Mouse (Mus musculus) forebrain, embryonic 16.5 days (tissue): ENCODE data around the gene Gria1. TPM values are rescaled to one million over a fixed set of nuclear protein-coding genes. Genes with fewer than 3 reads are reported as not detected.

ENCODE experiments used
- ATAC-seq: fragments of 200-750 bp; cut with Nextera tagmentation; 2 replicates; pipeline ENCODE4 v1.8.0; 2017; ENCODE audit warnings: mild to moderate bottlenecking, moderate library complexity
- H3K27ac ChIP-seq: fragments of 300-500 bp; sonication (generic); 2 replicates; pipeline ENCODE4 v1.5.1; 2014; ENCODE audit warnings: low read length, control low read depth
- H3K27me3 ChIP-seq: fragments of 300-500 bp; sonication (generic); replicated peaks from 2 replicates; pipeline ENCODE4 v1.6.1; 2014; ENCODE audit warnings: low read length; ENCODE audit not compliant: control insufficient read depth, insufficient read depth
- H3K36me3 ChIP-seq: fragments of 300-500 bp; sonication (generic); 2 replicates; pipeline ENCODE4 v1.6.1; 2014; ENCODE audit not compliant: control insufficient read depth, insufficient read depth
- H3K4me1 ChIP-seq: fragments of 300-500 bp; sonication (generic); replicated peaks from 2 replicates; pipeline ENCODE4 v1.6.1; 2014; ENCODE audit warnings: low read length; ENCODE audit not compliant: control insufficient read depth, insufficient read depth
- H3K4me2 ChIP-seq: fragments of 300-500 bp; sonication (generic); 2 replicates; pipeline ENCODE4 v1.6.1; 2014; ENCODE audit warnings: mild to moderate bottlenecking, low read length, control low read depth
- H3K4me3 ChIP-seq: fragments of 300-500 bp; sonication (generic); replicated peaks from 2 replicates; pipeline ENCODE4 v1.5.1; 2014; ENCODE audit warnings: mild to moderate bottlenecking, low read length, control low read depth
- H3K9ac ChIP-seq: fragments of 300-500 bp; sonication (generic); replicated peaks from 2 replicates; pipeline ENCODE4 v1.6.1; 2014; ENCODE audit warnings: low read depth, low read length, control low read depth
- H3K9me3 ChIP-seq: fragments of 300-500 bp; sonication (generic); 2 replicates; pipeline ENCODE4 v1.6.1; 2016; ENCODE audit warnings: low read length; ENCODE audit not compliant: control insufficient read depth
- WGBS: fragments of 180-500 bp; shearing (Covaris S2); extraction: QIAGEN DNeasy Blood & Tissue Kit; methylation state at CpG from one replicate; pipeline ENCODE4 v1.1.7; 2014; 5-methylcytosine and 5-hydroxymethylcytosine counted together
- polyA plus RNA-seq: library from polyadenylated mRNA; unstranded; fragments of >200 nt; fragmentation: Nextera tagmentation; extraction: Ambion mirVana; gene quantifications from 2 replicates; pipeline ENCODE4 v1.2.1, GENCODE M21; 2015

Gene Gria1
- polyA plus RNA-seq, 1 experiment from 2014 or later: 75.1 TPM

GRCm38 (mm10) chr11:57143681-57144080, 132.5 kb downstream of the Gria1 start:
- ATAC-seq: no peak
- 55% methylated on average over 5 of the region's 5 CpGs for WGBS
- no peak overlapping the region for H3K4me3 ChIP-seq
- H3K4me2 ChIP-seq: no peak overlapping the region
- no peaks in the 10 kb centered on the region for H3K27me3 ChIP-seq
- peaks cover 5% of the 10 kb centered on the region; the same call in 1 of the 2 replicates for H3K4me1 ChIP-seq
- H3K9me3 ChIP-seq: no peaks in the 10 kb centered on the region
- no peaks in the 10 kb centered on the region for H3K36me3 ChIP-seq
- H3K9ac ChIP-seq: no peak overlapping the region
- no peak overlapping the region for H3K27ac ChIP-seq

DNA sequence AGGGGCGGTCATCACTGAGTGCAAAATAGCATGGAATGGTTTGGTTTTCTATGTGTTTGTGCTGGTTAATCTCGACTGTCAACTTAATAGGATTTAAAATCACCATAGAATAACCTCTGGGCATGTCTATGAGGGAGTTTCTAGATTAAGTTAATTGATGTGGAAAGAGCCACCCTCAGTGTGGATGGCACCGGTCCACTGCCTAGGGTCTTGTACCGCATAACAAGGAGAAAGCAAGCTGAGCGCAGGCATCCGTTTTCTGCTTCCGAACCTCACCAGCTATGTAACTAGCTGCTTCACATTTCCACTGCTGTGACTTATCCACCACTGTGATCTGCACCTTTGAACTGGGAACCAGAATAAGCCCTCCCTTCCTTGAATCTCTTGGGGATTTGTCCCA, 134.0 kb downstream of the Gria1 start:
- Histone ChIP-seq H3K36me3 (no peaks in the 10 kb centered on the region), H3K9ac (no peak overlapping the region), H3K27ac (no peak overlapping the region), H3K9me3 (no peaks in the 10 kb centered on the region), H3K4me2 (no peak overlapping the region), H3K4me3 (no peak overlapping the region), H3K27me3 (no peaks in the 10 kb centered on the region), H3K4me1 (peaks cover 5% of the 10 kb centered on the region; the same call in 1 of the 2 replicates)
- WGBS: 60% methylated on average over 7 of the region's 7 CpGs
- ATAC-seq: no peak

GRCm38 (mm10) chr11:57145704-57146103, 134.5 kb downstream of the Gria1 start:
- 47% methylated on average over 7 of the region's 7 CpGs for WGBS
- Histone ChIP-seq H3K4me2 (no peak overlapping the region), H3K9ac (no peak overlapping the region), H3K4me1 (peaks cover 5% of the 10 kb centered on the region; the same call in 1 of the 2 replicates), H3K9me3 (no peaks in the 10 kb centered on the region), H3K36me3 (no peaks in the 10 kb centered on the region), H3K4me3 (no peak overlapping the region), H3K27me3 (no peaks in the 10 kb centered on the region), H3K27ac (no peak overlapping the region)
- ATAC-seq: no peak

GRCm38 (mm10) chr11:57151674-57152073, 140.5 kb downstream of the Gria1 start:
- no peak for ATAC-seq
- H3K4me2 ChIP-seq: no peak overlapping the region
- H3K27me3 ChIP-seq: no peaks in the 10 kb centered on the region
- no peaks in the 10 kb centered on the region for H3K36me3 ChIP-seq
- no peak overlapping the region for H3K9ac ChIP-seq
- H3K4me1 ChIP-seq: peaks cover 9% of the 10 kb centered on the region
- no peaks in the 10 kb centered on the region for H3K9me3 ChIP-seq
- WGBS: 93% methylated on average over 4 of the region's 4 CpGs
- no peak overlapping the region for H3K27ac ChIP-seq
- no peak overlapping the region for H3K4me3 ChIP-seq

GRCm38 (mm10) chr11:57154998-57155397, 143.8 kb downstream of the Gria1 start:
- Histone ChIP-seq H3K4me1 (peaks cover 9% of the 10 kb centered on the region), H3K9me3 (no peaks in the 10 kb centered on the region), H3K4me2 (no peak overlapping the region), H3K4me3 (no peak overlapping the region), H3K27me3 (no peaks in the 10 kb centered on the region), H3K27ac (no peak overlapping the region), H3K36me3 (no peaks in the 10 kb centered on the region), H3K9ac (no peak overlapping the region)
- peak; percentile 86 for ATAC-seq
- 19% methylated on average over 8 of the region's 8 CpGs for WGBS

GRCm38 (mm10) chr11:57159412-57159811, 148.2 kb downstream of the Gria1 start:
- no peak overlapping the region for H3K4me3 ChIP-seq
- peaks cover 9% of the 10 kb centered on the region for H3K4me1 ChIP-seq
- 65% methylated on average over 3 of the region's 3 CpGs for WGBS
- no peak overlapping the region for H3K4me2 ChIP-seq
- H3K27me3 ChIP-seq: no peaks in the 10 kb centered on the region
- no peaks in the 10 kb centered on the region for H3K9me3 ChIP-seq
- no peaks in the 10 kb centered on the region for H3K36me3 ChIP-seq
- no peak for ATAC-seq
- no peak overlapping the region for H3K27ac ChIP-seq
- H3K9ac ChIP-seq: no peak overlapping the region

DNA sequence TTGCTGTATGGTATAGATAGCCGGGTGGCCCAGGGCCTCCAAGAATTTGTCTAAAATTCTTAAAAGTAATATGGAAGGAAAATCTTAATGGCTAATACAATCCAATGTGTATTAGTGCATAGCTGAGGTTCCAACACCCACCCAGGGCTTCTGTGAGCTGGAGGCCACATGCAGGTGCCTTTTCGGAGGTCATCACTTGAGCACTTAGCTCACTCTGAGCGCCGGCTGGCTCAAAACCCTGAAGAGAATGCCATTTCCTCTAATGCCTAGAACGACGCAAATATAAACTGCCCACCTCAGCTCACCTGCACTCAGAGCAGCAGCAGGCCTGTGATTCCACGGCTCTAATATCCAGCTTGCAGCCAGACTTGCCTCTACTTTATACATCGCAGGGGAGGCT, 148.9 kb downstream of the Gria1 start:
- no peak overlapping the region for H3K9ac ChIP-seq
- H3K4me3 ChIP-seq: no peak overlapping the region
- H3K4me1 ChIP-seq: peaks cover 4% of the 10 kb centered on the region
- ATAC-seq: no peak
- H3K36me3 ChIP-seq: no peaks in the 10 kb centered on the region
- no peak overlapping the region for H3K27ac ChIP-seq
- H3K4me2 ChIP-seq: no peak overlapping the region
- H3K9me3 ChIP-seq: no peaks in the 10 kb centered on the region
- H3K27me3 ChIP-seq: no peaks in the 10 kb centered on the region
- WGBS: 94% methylated on average over 8 of the region's 8 CpGs

DNA sequence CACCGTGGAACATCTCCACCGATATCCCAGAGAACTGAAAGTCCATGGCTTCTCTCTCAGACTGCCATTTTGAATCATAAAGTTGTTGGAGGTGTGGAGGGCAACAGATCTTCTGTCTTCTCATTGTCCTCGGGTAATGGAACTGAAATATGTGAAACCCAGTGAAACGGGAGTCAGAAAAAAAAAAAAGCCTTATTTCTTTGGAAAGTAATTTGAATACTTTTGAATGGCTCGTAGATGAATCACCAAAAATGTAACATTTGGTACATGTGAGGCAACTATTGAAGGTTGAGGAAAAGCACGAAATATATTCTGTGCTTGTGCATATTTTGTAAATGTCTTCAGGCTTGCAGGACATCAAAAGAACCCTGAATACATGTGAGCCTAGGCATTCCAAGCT, 151.7 kb downstream of the Gria1 start:
- WGBS: 85% methylated on average over 6 of the region's 6 CpGs
- H3K9me3 ChIP-seq: no peaks in the 10 kb centered on the region
- no peak for ATAC-seq
- no peak overlapping the region for H3K4me3 ChIP-seq
- no peaks in the 10 kb centered on the region for H3K27me3 ChIP-seq
- no peak overlapping the region for H3K9ac ChIP-seq
- H3K4me2 ChIP-seq: no peak overlapping the region
- no peaks in the 10 kb centered on the region for H3K36me3 ChIP-seq
- H3K4me1 ChIP-seq: no peaks in the 10 kb centered on the region
- no peak overlapping the region for H3K27ac ChIP-seq

DNA sequence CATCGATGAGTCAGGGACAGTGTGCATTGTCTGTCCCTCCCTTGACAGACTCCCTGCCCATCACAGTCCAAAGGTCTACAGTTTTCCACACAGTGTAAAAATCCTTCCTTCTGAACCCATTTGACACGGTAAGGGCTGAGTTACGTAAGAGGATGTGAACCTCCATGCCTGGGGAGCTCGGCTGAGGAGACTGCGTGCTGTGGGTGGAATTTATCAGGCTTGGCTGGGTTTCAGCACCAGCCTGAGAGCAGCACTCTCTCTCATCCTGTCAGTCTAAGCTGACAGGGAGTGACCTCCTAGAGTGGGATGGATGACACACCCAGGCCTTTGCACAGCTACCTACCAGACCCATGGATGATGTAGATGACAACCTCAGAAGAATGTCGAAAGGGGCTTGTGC, 158.9 kb downstream of the Gria1 start:
- Histone ChIP-seq H3K4me2 (no peak overlapping the region), H3K27ac (no peak overlapping the region), H3K36me3 (no peaks in the 10 kb centered on the region), H3K9me3 (no peaks in the 10 kb centered on the region), H3K4me3 (no peak overlapping the region), H3K27me3 (no peaks in the 10 kb centered on the region), H3K4me1 (no peaks in the 10 kb centered on the region; the same call in 1 of the 2 replicates), H3K9ac (no peak overlapping the region)
- 85% methylated on average over 6 of the region's 6 CpGs for WGBS
- ATAC-seq: no peak

DNA sequence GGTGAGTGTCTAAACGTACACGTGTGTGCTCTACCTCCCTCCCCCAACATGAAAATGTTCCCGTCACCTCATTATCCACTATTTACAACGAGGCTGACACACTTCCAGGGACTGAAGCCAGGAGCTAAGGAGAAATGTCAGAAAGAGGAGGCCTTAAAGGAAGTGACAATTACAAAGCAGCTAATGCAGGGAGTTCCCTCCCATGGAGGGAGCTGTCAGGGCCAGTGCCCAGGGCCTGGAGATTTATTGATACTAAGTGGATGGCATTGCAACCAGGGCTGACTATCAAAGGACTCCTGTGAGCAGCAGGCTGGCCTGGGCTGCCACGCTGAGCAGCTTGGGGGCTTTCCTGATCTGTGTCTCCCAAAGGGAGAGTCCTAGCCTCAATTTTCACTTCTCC, 163.0 kb downstream of the Gria1 start:
- no peak overlapping the region for H3K4me3 ChIP-seq
- WGBS: 49% methylated on average over 5 of the region's 5 CpGs
- H3K36me3 ChIP-seq: no peaks in the 10 kb centered on the region
- H3K4me2 ChIP-seq: no peak overlapping the region
- no peaks in the 10 kb centered on the region for H3K27me3 ChIP-seq
- H3K9ac ChIP-seq: no peak overlapping the region
- no peaks in the 10 kb centered on the region for H3K9me3 ChIP-seq
- no peaks in the 10 kb centered on the region; the same call in 1 of the 2 replicates for H3K4me1 ChIP-seq
- ATAC-seq: no peak
- H3K27ac ChIP-seq: no peak overlapping the region
